8 mouse cellular contexts compared by ENCODE assay signal in genomic region chr1:121177908-121178311, GRCm38 (mm10).
DNase-seq lines count a peak whose midpoint lies in the region; ATAC-seq lines count a peak whose summit lies in the region.
"Had no signal": no experiment of that assay in that cellular context is flagged by ENCODE, and none has a peak within 500 bp of the region (broad histone marks: within the 10 kb centered on the region; RNA-seq: fewer than 3 reads in every experiment).

No protein-coding gene starts in this region.

- peaks cover 48% of the 10 kb centered on the region for H3K27me3 ChIP-seq in lung, embryonic 16.5 days (ENCODE audit: control insufficient read depth, insufficient read depth, low read depth, low read length)
- H3K27me3 ChIP-seq in embryonic facial prominence, embryonic 12.5 days, result peaks cover 49% of the 10 kb centered on the region
- peaks cover 45% of the 10 kb centered on the region for H3K27me3 ChIP-seq in heart, embryonic 16.5 days (ENCODE audit: control insufficient read depth, insufficient read depth, low read length)
- peaks cover 79% of the 10 kb centered on the region for H3K27me3 ChIP-seq in midbrain, embryonic 13.5 days

- no peak for DNase-seq in lung, postnatal 10 days
- DNase-seq in spleen, postnatal 4 days (ENCODE audit: low spot score in 2 of 2), result no peak
- no peak for DNase-seq in thymus, postnatal 0 days (ENCODE audit: low spot score)

- WGBS in lung, embryonic 16.5 days, result 1% methylated on average over 31 of the region's 31 CpGs
- WGBS in embryonic facial prominence, embryonic 12.5 days, result under 1% methylated on average over 31 of the region's 31 CpGs
- 2% methylated on average over 31 of the region's 31 CpGs for WGBS in heart, embryonic 16.5 days
- under 1% methylated on average over 31 of the region's 31 CpGs for WGBS in midbrain, embryonic 13.5 days

- H3K36me3 ChIP-seq in lung, embryonic 16.5 days (ENCODE audit: control insufficient read depth, insufficient read depth, low read length), result no peaks in the 10 kb centered on the region
- no peaks in the 10 kb centered on the region for H3K36me3 ChIP-seq in embryonic facial prominence, embryonic 12.5 days
- H3K36me3 ChIP-seq in heart, embryonic 16.5 days (ENCODE audit: control insufficient read depth, insufficient read depth), result no peaks in the 10 kb centered on the region
- no peaks in the 10 kb centered on the region for H3K36me3 ChIP-seq in midbrain, embryonic 13.5 days

- H3K4me3 ChIP-seq in lung, embryonic 16.5 days (ENCODE audit: low read length), result peak overlapping the region; percentile 24
- H3K4me3 ChIP-seq in embryonic facial prominence, embryonic 12.5 days, result peak overlapping the region; percentile 20
- H3K4me3 ChIP-seq in heart, embryonic 16.5 days (ENCODE audit: low read length), result peak overlapping the region; percentile 5
- peak overlapping the region; percentile 27 for H3K4me3 ChIP-seq in midbrain, embryonic 13.5 days (replicated peaks)

- H3K4me2 ChIP-seq in lung, embryonic 16.5 days (ENCODE audit: low read depth, low read length), result peak overlapping the region; percentile 36
- H3K4me2 ChIP-seq in embryonic facial prominence, embryonic 12.5 days (replicated peaks), result peak overlapping the region; percentile 39
- peak overlapping the region; percentile 28; the same call in 1 of the 2 replicates for H3K4me2 ChIP-seq in heart, embryonic 16.5 days (ENCODE audit: low read depth, low read length)
- H3K4me2 ChIP-seq in midbrain, embryonic 13.5 days (replicated peaks), result peak overlapping the region; percentile 50

- no peaks in the 10 kb centered on the region; the same call in 1 of the 2 replicates for H3K9me3 ChIP-seq in lung, embryonic 16.5 days (ENCODE audit: control insufficient read depth, low read length)
- peaks cover 6% of the 10 kb centered on the region; the same call in 1 of the 2 replicates for H3K9me3 ChIP-seq in embryonic facial prominence, embryonic 12.5 days
- H3K9me3 ChIP-seq in heart, embryonic 16.5 days (replicated peaks; ENCODE audit: control insufficient read depth, low read length), result no peaks in the 10 kb centered on the region
- no peaks in the 10 kb centered on the region for H3K9me3 ChIP-seq in midbrain, embryonic 13.5 days

- 0 out of 2 replicates have a peak, but pooled peaks cover 3% of the 10 kb centered on the region for H3K4me1 ChIP-seq in lung, embryonic 16.5 days (replicated peaks; ENCODE audit: control insufficient read depth, insufficient read depth, low read length)
- no peaks in the 10 kb centered on the region for H3K4me1 ChIP-seq in embryonic facial prominence, embryonic 12.5 days
- peaks cover 2% of the 10 kb centered on the region; the same call in 1 of the 2 replicates for H3K4me1 ChIP-seq in heart, embryonic 16.5 days (ENCODE audit: control insufficient read depth, insufficient read depth, low read length)
- peaks cover 18% of the 10 kb centered on the region for H3K4me1 ChIP-seq in midbrain, embryonic 13.5 days (replicated peaks)

- ATAC-seq in lung, embryonic 16.5 days (ENCODE audit: low read depth), result 0 out of 2 replicates have a peak, but pooled peaks have one; percentile 4
- no peak for ATAC-seq in embryonic facial prominence, embryonic 12.5 days (ENCODE audit: insufficient number of reproducible peaks, insufficient read depth, low FRiP score, low TSS enrichment)
- no peak for ATAC-seq in heart, embryonic 16.5 days (replicated peaks; ENCODE audit: extremely low read depth, insufficient read depth, low FRiP score)
- peak; percentile 55 for ATAC-seq in midbrain, embryonic 13.5 days

- H3K9ac ChIP-seq in lung, embryonic 16.5 days (ENCODE audit: low read length), result peak overlapping the region; percentile 11; the same call in 1 of the 2 replicates
- H3K9ac ChIP-seq in embryonic facial prominence, embryonic 12.5 days, result no peak overlapping the region; the same call in 1 of the 2 replicates
- H3K9ac ChIP-seq in heart, embryonic 16.5 days (ENCODE audit: low read length), result no peak overlapping the region
- H3K9ac ChIP-seq in midbrain, embryonic 13.5 days (replicated peaks), result peak overlapping the region; percentile 57
- H3K9ac ChIP-seq: liver, embryonic 14.5 days had no signal

- H3K27ac ChIP-seq in lung, embryonic 16.5 days (ENCODE audit: low read length), result no peak overlapping the region
- no peak overlapping the region for H3K27ac ChIP-seq in embryonic facial prominence, embryonic 12.5 days
- H3K27ac ChIP-seq in heart, embryonic 16.5 days (ENCODE audit: low read length), result no peak overlapping the region
- H3K27ac ChIP-seq in midbrain, embryonic 13.5 days, result peak overlapping the region; percentile 75
- H3K27ac ChIP-seq: liver, embryonic 14.5 days had no signal

Comparison
In these comparisons a context has a peak if more than half of its experiments do, and no peak if none do; other contexts are left out.
1. ATAC-seq: peak in lung, embryonic 16.5 days (single experiment) and midbrain, embryonic 13.5 days (single experiment); none in embryonic facial prominence, embryonic 12.5 days (single experiment) and heart, embryonic 16.5 days (single experiment).
2. H3K9ac ChIP-seq: peak in lung, embryonic 16.5 days (single experiment) and midbrain, embryonic 13.5 days (single experiment); none in embryonic facial prominence, embryonic 12.5 days (single experiment) and heart, embryonic 16.5 days (single experiment).
3. Peak in every context shown above with its lines, with median percentiles within 50 percentile points of each other: H3K4me2 ChIP-seq and H3K4me3 ChIP-seq.